Mouse (Mus musculus): ENCODE data around the gene Stoml2.
"Not testable (repeated sequence)": the region's sequence is repeated elsewhere in the genome, so short reads cannot be mapped to it uniquely, and the experiment has no call there.

Stoml2 gene

GRCm38 (mm10) chr4:43004951-43005350 lies 26.6 kb downstream of the Stoml2 start:
- in situ Hi-C loops (cut with MseI, MboI) = no loop called here

- in situ Hi-C loops (cut with MseI, MboI) = no loop called here
Measured at GRCm38 (mm10) chr4:43002756-43003439, 28.6 kb downstream of the Stoml2 start.

GRCm38 (mm10) chr4:43001272-43001671 lies 30.2 kb downstream of the Stoml2 start:
- in situ Hi-C loops (cut with MseI, MboI) = no loop called here

GRCm38 (mm10) chr4:43000141-43000986 lies 31.1 kb downstream of the Stoml2 start, which contains the start of gene Vcp:
Gene Vcp (minus strand): TSS chr4:43000507.
- in situ Hi-C loops (cut with MseI, MboI) = not testable (repeated sequence)

- in situ Hi-C loops (cut with MseI, MboI) = no loop called here
Measured at GRCm38 (mm10) chr4:42999451-43000140, 31.9 kb downstream of the Stoml2 start.

GRCm38 (mm10) chr4:42998022-42998421 lies 33.5 kb downstream of the Stoml2 start:
- in situ Hi-C loops (cut with MseI, MboI) = no loop called here

- in situ Hi-C loops (cut with MseI, MboI) = no loop called here
Measured at GRCm38 (mm10) chr4:42988296-42988695, 43.2 kb downstream of the Stoml2 start.

- in situ Hi-C loops (cut with MseI, MboI) = not testable (repeated sequence)
Measured at GRCm38 (mm10) chr4:42980467-42980866, 51.0 kb downstream of the Stoml2 start.

- in situ Hi-C loops (cut with MseI, MboI) = no loop called here
Measured at GRCm38 (mm10) chr4:42978062-42978461, 53.4 kb downstream of the Stoml2 start.
